Mouse (Mus musculus) small intestine, adult 2 months (tissue): ENCODE data around the gene Rnf151.

Experiments used
- CTCF ChIP-seq: fragments of 200-500 bp; IDR thresholded peaks from 2 replicates; pipeline ENCODE4 v1.5.1; 2012; ENCODE audit warnings: low read depth, mild to moderate bottlenecking, control low read depth, inconsistent platforms, low read length, moderate library complexity, mixed read lengths; ENCODE audit not compliant: insufficient replicate concordance, insufficient read length; ENCODE audit errors: extremely low read depth
- POLR2A ChIP-seq: fragments of 200-500 bp; IDR thresholded peaks from 2 replicates; pipeline ENCODE4 v1.6.1; 2012; ENCODE audit warnings: low read depth, mild to moderate bottlenecking, control low read depth, inconsistent platforms, low read length, moderate library complexity

DNA sequence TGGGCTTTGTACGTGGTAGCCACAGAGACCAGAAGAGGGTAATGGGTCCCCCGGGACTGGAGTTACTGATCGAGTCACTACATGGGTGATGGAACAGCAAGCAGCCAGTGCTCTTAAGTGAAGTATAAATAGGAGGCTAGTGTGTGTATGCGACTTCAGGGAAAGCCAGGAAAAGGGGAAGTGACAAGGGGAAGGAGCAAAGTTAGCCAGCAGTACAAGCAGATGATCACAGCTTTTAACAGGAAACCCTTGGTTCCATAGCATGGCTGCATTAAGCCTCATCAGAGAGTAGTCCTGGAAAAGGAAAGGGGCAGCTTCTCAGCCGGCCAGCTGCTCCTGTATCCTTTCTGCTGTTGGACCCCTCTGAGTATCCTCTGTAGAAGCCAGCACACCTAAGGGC, 25.5 kb downstream of the Rnf151 start:
- TF ChIP-seq CTCF (no peak), POLR2A (no peak)
